Mouse (Mus musculus) kidney, embryonic 14.5 days (tissue): ENCODE results near the gene Ndufa3. TPM values are rescaled to one million over a fixed set of nuclear protein-coding genes. Genes with fewer than 3 reads are reported as not detected.

Experiments
- ATAC-seq: fragments of 200-750 bp; cut with Nextera tagmentation; 2 replicates; pipeline ENCODE4 v1.8.0; 2017; ENCODE audit warnings: moderate number of reproducible peaks, mild to moderate bottlenecking, moderate TSS enrichment, moderate library complexity; ENCODE audit not compliant: low FRiP score, low TSS enrichment
- H3K27ac ChIP-seq: fragments of 300-500 bp; sonication (generic); 2 replicates; pipeline ENCODE4 v1.5.1; 2014; ENCODE audit warnings: low read depth, mild to moderate bottlenecking, low read length, moderate library complexity, mixed read lengths
- H3K27me3 ChIP-seq: fragments of 300-500 bp; sonication (generic); 2 replicates; pipeline ENCODE4 v1.6.1; 2014; ENCODE audit warnings: mild to moderate bottlenecking, low read length; ENCODE audit not compliant: control insufficient read depth, insufficient read depth
- H3K36me3 ChIP-seq: fragments of 300-500 bp; sonication (generic); 2 replicates; pipeline ENCODE4 v1.6.1; 2014; ENCODE audit warnings: low read length, mixed read lengths; ENCODE audit not compliant: control insufficient read depth, insufficient read depth
- H3K4me1 ChIP-seq: fragments of 300-500 bp; sonication (generic); 2 replicates; pipeline ENCODE4 v1.6.1; 2014; ENCODE audit warnings: low read length, mixed read lengths; ENCODE audit not compliant: control insufficient read depth, insufficient read depth
- H3K4me2 ChIP-seq: fragments of 300-500 bp; sonication (generic); replicated peaks from 2 replicates; pipeline ENCODE4 v1.6.1; 2014; ENCODE audit warnings: low read depth, mild to moderate bottlenecking, low read length
- H3K4me3 ChIP-seq: fragments of 300-500 bp; sonication (generic); 2 replicates; pipeline ENCODE4 v1.5.1; 2014; ENCODE audit warnings: mild to moderate bottlenecking, low read length
- H3K9ac ChIP-seq: fragments of 300-500 bp; sonication (generic); 2 replicates; pipeline ENCODE4 v1.6.1; 2014; ENCODE audit warnings: low read depth, mild to moderate bottlenecking, low read length, moderate library complexity
- H3K9me3 ChIP-seq: fragments of 300-500 bp; sonication (generic); 2 replicates; pipeline ENCODE4 v1.6.1; 2016; ENCODE audit warnings: low read length; ENCODE audit not compliant: control insufficient read depth
- WGBS: fragments of 180-500 bp; shearing (Covaris S2); extraction: QIAGEN DNeasy Blood & Tissue Kit; methylation state at CpG from one replicate; pipeline ENCODE4 v1.1.7; 2014; 5-methylcytosine and 5-hydroxymethylcytosine counted together
- polyA plus RNA-seq: library from polyadenylated mRNA; unstranded; fragments of >200 nt; fragmentation: Nextera tagmentation; extraction: Ambion mirVana; gene quantifications from 2 replicates; pipeline ENCODE4 v1.2.1, GENCODE M21; 2014

Gene Ndufa3
- polyA plus RNA-seq, 1 experiment from 2014 or later: 463 TPM

DNA sequence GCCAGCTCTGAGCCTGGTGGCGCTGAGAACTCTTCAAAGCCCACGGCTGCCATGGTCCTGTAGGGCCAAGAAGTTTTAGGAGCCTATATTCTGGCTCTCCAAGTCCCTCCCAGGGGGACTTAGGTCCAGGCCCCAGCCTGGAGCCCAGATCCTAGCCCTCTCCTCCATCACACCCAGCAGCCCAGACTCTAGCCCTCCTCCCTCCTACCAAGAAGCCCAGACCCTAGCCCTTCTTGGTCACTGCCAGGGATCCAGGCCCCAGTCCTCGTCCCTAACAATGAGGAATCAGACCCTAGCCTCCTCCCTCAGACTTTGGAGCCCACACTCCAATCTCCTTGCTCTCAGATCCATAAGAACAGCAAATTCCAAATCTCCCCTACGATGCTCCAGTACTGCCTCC is 11.9 kb downstream of the Ndufa3 start:
- ATAC-seq: 0 out of 2 replicates have a peak, but pooled peaks have one; percentile 38
- Histone ChIP-seq H3K9ac (peak overlapping the region; percentile 79), H3K27ac (no peak overlapping the region)

DNA sequence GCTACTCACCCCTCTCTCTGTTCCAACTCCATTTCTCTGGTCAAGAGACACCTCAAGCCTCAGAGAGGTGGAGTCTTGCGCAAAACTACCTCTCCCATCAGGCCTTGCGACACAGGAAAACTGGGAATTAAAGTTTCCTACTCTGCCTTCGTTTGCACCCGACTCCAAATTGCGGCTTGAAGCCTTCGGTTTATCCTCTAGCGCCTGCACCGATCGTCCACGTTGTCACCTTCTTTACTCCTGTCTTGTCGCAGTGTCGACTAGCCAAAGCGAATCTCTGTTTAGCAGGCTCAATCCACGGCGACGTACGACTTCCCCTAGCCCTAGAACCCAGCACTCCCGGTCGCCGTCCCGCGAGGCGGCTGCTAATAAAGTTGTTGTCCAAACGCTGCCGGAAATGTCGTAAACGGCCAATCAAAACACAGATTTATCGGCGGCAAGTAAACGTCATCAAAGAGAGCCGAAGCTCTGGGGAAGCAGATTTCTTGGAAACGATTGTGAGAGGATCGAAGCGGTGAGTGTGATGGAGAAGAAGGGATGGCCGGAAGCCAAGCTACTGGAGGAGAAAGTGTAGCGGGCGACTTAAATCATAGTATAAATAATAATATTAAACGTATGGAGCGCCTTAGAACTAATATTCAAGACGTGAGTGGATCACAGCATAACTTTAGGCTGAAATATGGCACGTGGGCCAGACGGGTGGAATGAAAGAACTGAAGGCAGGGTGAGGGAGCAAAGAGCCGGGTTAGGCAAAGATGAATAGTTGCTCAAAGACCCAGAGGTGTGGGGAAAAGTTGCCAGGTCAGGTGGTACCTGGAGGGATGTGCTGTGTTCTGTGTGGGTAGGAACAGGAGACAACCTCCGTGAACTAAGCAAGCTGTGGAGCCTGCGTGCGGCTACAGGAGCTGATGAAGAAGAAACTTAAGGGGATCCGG is 12.6 kb downstream of the Ndufa3 start, which contains the start of the genes Tfpt and Prpf31:
Gene Tfpt (minus strand): TSS at position 387 of the 935 bp plus-strand sequence.
Gene Prpf31 (plus strand): TSS at position 443 of the 935 bp plus-strand sequence.
- Histone ChIP-seq H3K9ac (peak within 1 kb of the TSS; percentile 79), H3K4me3 (peak within 1 kb of the TSS; percentile 78), H3K27me3 (no peaks in the 10 kb centered on the region), H3K9me3 (no peaks in the 10 kb centered on the region), H3K4me2 (peak within 1 kb of the TSS; percentile 93), H3K36me3 (peaks cover 35% of the 10 kb centered on the region), H3K4me1 (peaks cover 15% of the 10 kb centered on the region), H3K27ac (peak within 1 kb of the TSS; percentile 55; the same call in 1 of the 2 replicates)
- WGBS: under 1% methylated on average over 47 of the region's 47 CpGs
- ATAC-seq: peak; percentile 88

More for the DNA sequence above, 11.9 kb downstream of the Ndufa3 start:
- 27% methylated on average over 4 of the region's 4 CpGs for WGBS
- H3K9me3 ChIP-seq: no peaks in the 10 kb centered on the region
- peaks cover 34% of the 10 kb centered on the region for H3K36me3 ChIP-seq
- H3K4me1 ChIP-seq: peaks cover 15% of the 10 kb centered on the region
- peak overlapping the region; percentile 78 for H3K4me3 ChIP-seq
- peak overlapping the region; percentile 93 for H3K4me2 ChIP-seq
- H3K27me3 ChIP-seq: no peaks in the 10 kb centered on the region

DNA sequence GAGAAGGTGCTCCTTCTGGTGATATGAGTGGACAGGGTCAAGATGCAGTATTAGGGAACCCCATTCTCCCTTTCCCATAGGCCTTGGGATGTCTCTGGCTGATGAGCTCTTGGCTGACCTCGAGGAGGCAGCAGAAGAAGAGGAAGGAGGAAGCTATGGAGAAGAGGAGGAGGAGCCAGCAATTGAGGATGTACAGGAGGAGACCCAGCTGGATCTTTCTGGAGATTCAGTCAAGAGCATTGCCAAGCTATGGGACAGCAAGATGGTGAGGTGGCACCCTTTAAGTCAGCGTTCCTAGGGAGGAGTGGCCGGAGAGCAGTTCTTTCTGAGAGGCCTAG is 13.3 kb downstream of the Ndufa3 start:
- no peak; the same call in 1 of the 2 replicates for ATAC-seq

DNA sequence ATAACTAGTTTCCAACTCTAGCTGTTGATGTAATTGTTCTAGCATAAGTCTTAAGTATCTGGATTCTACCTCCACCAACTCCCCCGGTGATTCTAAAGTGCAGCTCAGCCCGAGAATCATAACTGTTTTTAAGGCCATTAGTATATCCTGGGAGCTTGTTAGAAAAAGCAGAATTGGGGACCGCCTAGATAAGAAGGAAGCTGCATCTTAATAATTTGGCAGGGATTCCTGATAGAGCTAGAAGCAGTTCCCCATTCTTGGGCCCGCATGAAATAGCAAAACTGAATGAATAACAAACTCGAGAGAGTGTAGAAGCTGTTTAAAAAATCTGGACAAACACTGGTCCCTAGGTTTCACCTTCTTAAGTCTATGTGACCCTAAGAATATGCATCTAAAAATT is 26.2 kb downstream of the Ndufa3 start:
- ATAC-seq: no peak
- no peaks in the 10 kb centered on the region for H3K9me3 ChIP-seq
- H3K4me2 ChIP-seq: peak overlapping the region; percentile 54
- 0 out of 2 replicates have a peak overlapping the region, but pooled peaks have one; percentile 47 for H3K9ac ChIP-seq
- 71% methylated on average over 5 of the region's 5 CpGs for WGBS
- H3K36me3 ChIP-seq: peaks cover 46% of the 10 kb centered on the region
- H3K27me3 ChIP-seq: no peaks in the 10 kb centered on the region
- no peak overlapping the region for H3K27ac ChIP-seq
- H3K4me3 ChIP-seq: no peak overlapping the region
- peaks cover 24% of the 10 kb centered on the region for H3K4me1 ChIP-seq

More for the DNA sequence above, 13.3 kb downstream of the Ndufa3 start:
- H3K27me3 ChIP-seq: no peaks in the 10 kb centered on the region
- peak overlapping the region; percentile 79 for H3K9ac ChIP-seq
- no peak overlapping the region for H3K27ac ChIP-seq
- no peaks in the 10 kb centered on the region for H3K9me3 ChIP-seq
- H3K36me3 ChIP-seq: peaks cover 35% of the 10 kb centered on the region
- peaks cover 15% of the 10 kb centered on the region for H3K4me1 ChIP-seq
- peak overlapping the region; percentile 78 for H3K4me3 ChIP-seq
- H3K4me2 ChIP-seq: peak overlapping the region; percentile 93
- WGBS: 55% methylated on average over 3 of the region's 3 CpGs

DNA sequence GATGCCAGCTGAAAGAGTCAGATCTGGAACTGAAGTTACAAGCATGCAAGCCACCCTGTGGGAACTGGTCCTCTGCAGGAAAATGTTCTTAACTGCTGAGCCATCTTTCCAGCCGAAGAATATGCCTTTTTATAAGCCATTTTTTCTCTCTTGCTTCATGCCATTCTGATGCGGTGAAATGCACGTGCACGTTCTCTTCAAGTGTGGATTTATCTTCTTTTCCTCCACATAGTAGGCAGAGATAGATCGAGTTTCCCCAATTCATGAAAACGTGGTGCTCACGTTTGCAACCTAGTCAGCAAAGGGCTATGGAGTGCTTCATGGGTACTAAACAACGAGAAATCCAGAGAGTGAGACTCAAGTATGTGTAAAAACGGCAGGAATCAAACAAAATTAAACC is 26.7 kb downstream of the Ndufa3 start:
- Histone ChIP-seq H3K36me3 (peaks cover 46% of the 10 kb centered on the region), H3K27ac (no peak overlapping the region), H3K9ac (peak overlapping the region; percentile 47; the same call in 1 of the 2 replicates), H3K4me3 (peak overlapping the region; percentile 43), H3K9me3 (no peaks in the 10 kb centered on the region), H3K4me1 (peaks cover 24% of the 10 kb centered on the region), H3K27me3 (no peaks in the 10 kb centered on the region), H3K4me2 (peak overlapping the region; percentile 54)
- 26% methylated on average over 9 of the region's 9 CpGs for WGBS
- ATAC-seq: no peak

DNA sequence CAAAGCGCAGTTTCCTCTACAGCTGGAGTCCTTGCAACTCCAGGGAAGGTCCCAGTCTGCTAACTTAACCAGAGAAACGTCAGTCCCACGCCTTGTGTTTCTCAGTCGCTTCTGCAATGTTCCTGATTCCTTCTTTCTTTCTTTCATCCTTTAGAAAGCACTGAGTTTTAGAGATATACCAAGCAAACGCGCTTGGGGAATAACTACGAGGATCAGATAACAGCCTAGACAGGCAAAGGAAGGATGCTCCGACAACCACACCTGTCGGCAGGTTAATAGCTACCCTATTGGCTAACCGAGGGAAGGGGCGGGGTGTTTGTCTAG is 27.1 kb downstream of the Ndufa3 start:
- H3K27ac ChIP-seq: peak overlapping the region; percentile 30; the same call in 1 of the 2 replicates
- peaks cover 42% of the 10 kb centered on the region for H3K36me3 ChIP-seq
- peak overlapping the region; percentile 43 for H3K4me3 ChIP-seq
- peak overlapping the region; percentile 54 for H3K4me2 ChIP-seq
- peaks cover 24% of the 10 kb centered on the region for H3K4me1 ChIP-seq
- no peaks in the 10 kb centered on the region for H3K27me3 ChIP-seq
- ATAC-seq: no peak
- no peaks in the 10 kb centered on the region for H3K9me3 ChIP-seq
- WGBS: under 1% methylated on average over 11 of the region's 11 CpGs
- H3K9ac ChIP-seq: peak overlapping the region; percentile 47; the same call in 1 of the 2 replicates

DNA sequence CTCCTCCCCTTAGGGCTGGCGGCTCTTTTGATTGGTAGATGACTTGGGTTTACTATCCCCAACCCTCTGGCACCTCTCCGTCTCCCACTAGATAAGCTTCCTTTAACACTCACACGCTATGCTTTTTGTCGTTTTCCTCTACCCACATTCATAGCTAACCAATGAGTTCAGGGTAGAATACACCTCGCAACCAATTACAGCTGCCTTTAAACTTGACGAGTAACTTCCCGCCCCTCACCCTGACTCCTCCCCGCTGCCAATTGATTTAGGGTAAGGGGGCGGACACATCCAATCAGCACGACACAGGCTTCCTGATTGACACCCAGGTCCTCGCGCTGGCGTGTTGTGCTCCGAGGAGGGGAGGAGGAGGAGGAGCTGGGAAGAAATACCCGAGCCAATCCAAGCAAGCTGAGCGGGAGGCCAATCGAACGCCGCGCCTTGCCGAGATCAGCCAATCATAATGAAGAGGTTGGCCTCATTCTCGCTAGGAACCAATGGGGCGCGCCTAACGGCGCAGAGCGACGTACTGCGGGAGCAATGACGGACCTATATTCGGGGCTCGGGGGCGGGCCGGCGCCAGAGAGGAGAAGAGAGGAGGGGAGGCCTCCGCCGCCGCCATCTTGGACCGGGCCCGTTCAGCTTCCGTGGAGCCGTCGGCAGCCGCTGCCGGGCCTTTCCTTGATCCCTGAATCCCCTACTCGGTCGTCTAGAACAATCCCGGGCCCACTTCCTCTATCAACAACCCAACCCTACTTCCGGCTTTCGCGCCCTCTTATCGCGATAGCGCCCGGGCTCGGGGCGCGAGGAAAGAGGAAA is 27.7 kb downstream of the Ndufa3 start, which contains the start of gene Cnot3:
Gene Cnot3 (plus strand): TSS at position 597 of the 816 bp plus-strand sequence.
- peak; percentile 99 for ATAC-seq
- H3K4me3 ChIP-seq: peak within 1 kb of the TSS; percentile 98
- under 1% methylated on average over 55 of the region's 58 CpGs for WGBS
- H3K36me3 ChIP-seq: peaks cover 36% of the 10 kb centered on the region
- H3K4me1 ChIP-seq: peaks cover 24% of the 10 kb centered on the region
- H3K9ac ChIP-seq: peak within 1 kb of the TSS; percentile 100
- no peaks in the 10 kb centered on the region for H3K27me3 ChIP-seq
- H3K27ac ChIP-seq: peak within 1 kb of the TSS; percentile 94
- no peaks in the 10 kb centered on the region for H3K9me3 ChIP-seq
- H3K4me2 ChIP-seq: peak within 1 kb of the TSS; percentile 85

DNA sequence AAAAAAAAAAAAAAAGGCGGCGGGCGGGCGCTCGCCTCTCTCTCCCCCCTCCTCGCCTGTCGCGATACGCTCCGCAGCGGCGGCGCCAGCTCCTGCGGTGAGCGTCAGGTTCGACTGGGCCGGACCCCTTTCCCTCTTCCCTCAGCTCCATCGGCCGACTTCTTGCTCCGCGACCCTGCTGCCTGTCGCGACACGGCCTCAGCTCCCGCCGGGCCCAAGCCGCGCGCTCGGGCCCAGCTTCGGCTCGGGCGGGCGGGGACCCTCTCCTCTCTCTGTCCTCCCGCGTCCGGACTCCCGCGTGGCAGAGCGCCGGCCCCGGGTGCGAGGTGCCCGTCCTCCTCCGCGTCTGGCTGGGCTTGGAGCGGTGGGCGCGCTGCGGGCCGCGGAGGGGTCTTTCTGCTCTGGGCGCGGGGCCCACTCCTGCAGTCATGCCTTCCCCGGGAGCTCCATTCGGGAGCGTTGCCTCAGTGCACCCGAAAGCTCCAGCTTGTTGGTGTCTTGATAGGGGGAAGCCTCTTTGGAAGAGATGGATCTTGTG is 28.4 kb downstream of the Ndufa3 start:
- Histone ChIP-seq H3K4me3 (peak overlapping the region; percentile 98), H3K27ac (peak overlapping the region; percentile 94), H3K9ac (peak overlapping the region; percentile 100), H3K4me1 (peaks cover 24% of the 10 kb centered on the region), H3K36me3 (peaks cover 34% of the 10 kb centered on the region), H3K27me3 (no peaks in the 10 kb centered on the region), H3K9me3 (no peaks in the 10 kb centered on the region), H3K4me2 (peak overlapping the region; percentile 85)
- 1% methylated on average over 50 of the region's 58 CpGs for WGBS
- ATAC-seq: peak; percentile 0; the same call in 1 of the 2 replicates
